Mouse (Mus musculus) midbrain, embryonic 13.5 days (tissue): ENCODE data around the gene Dusp1. TPM values are rescaled to one million over a fixed set of nuclear protein-coding genes. Genes with fewer than 3 reads are reported as not detected.

ENCODE experiments used
- ATAC-seq: fragments of 200-750 bp; cut with Nextera tagmentation; 2 replicates; pipeline ENCODE4 v1.8.0; 2017; ENCODE audit warnings: mild to moderate bottlenecking, moderate TSS enrichment, moderate library complexity
- H3K27ac ChIP-seq: fragments of 300-500 bp; sonication (generic); 2 replicates; pipeline ENCODE4 v1.5.1; 2015; ENCODE audit warnings: inconsistent platforms, mild to moderate bottlenecking, moderate library complexity
- H3K27me3 ChIP-seq: fragments of 300-500 bp; sonication (generic); 2 replicates; pipeline ENCODE4 v1.6.1; 2015; ENCODE audit warnings: mild to moderate bottlenecking, inconsistent platforms
- H3K36me3 ChIP-seq: fragments of 300-500 bp; sonication (generic); 2 replicates; pipeline ENCODE4 v1.6.1; 2015; ENCODE audit warnings: mild to moderate bottlenecking, inconsistent platforms
- H3K4me1 ChIP-seq: fragments of 300-500 bp; sonication (generic); replicated peaks from 2 replicates; pipeline ENCODE4 v1.6.1; 2015; ENCODE audit warnings: inconsistent platforms
- H3K4me2 ChIP-seq: fragments of 300-500 bp; sonication (generic); replicated peaks from 2 replicates; pipeline ENCODE4 v1.6.1; 2015; ENCODE audit warnings: moderate library complexity, mild to moderate bottlenecking, inconsistent platforms
- H3K4me3 ChIP-seq: fragments of 300-500 bp; sonication (generic); replicated peaks from 2 replicates; pipeline ENCODE4 v1.5.1; 2015; ENCODE audit warnings: mild to moderate bottlenecking, inconsistent platforms
- H3K9ac ChIP-seq: fragments of 300-500 bp; sonication (generic); replicated peaks from 2 replicates; pipeline ENCODE4 v1.6.1; 2015; ENCODE audit warnings: mild to moderate bottlenecking, inconsistent platforms
- H3K9me3 ChIP-seq: fragments of 300-500 bp; sonication (generic); 2 replicates; pipeline ENCODE4 v1.6.1; 2016; ENCODE audit warnings: mild to moderate bottlenecking, inconsistent platforms
- WGBS: fragments of 180-500 bp; shearing (Covaris S2); methylation state at CpG from one replicate; pipeline ENCODE4 v1.1.7; 2015; 5-methylcytosine and 5-hydroxymethylcytosine counted together
- polyA plus RNA-seq: library from polyadenylated mRNA; unstranded; fragments of >200 nt; fragmentation: Nextera tagmentation; extraction: Ambion mirVana; gene quantifications from 2 replicates; pipeline ENCODE4 v1.2.1, GENCODE M21; 2015

Dusp1 gene
- 41.3 and 43.8 TPM in 2 replicates for polyA plus RNA-seq

GRCm38 (mm10) chr17:26561651-26562181 is at the start of gene Dusp1:
TSS of gene Dusp1 (minus strand) at chr17:26562128.
- WGBS = under 1% methylated on average over 25 of the region's 25 CpGs
- Histone ChIP-seq H3K9ac (peak within 1 kb of the TSS; percentile 89), H3K27me3 (no peaks in the 10 kb centered on the region), H3K4me1 (peaks cover 39% of the 10 kb centered on the region), H3K4me3 (peak within 1 kb of the TSS; percentile 81), H3K4me2 (peak within 1 kb of the TSS; percentile 75), H3K36me3 (peaks cover 34% of the 10 kb centered on the region), H3K27ac (peak within 1 kb of the TSS; percentile 83), H3K9me3 (no peaks in the 10 kb centered on the region)
- ATAC-seq = peak; percentile 88

- peaks cover 64% of the 10 kb centered on the region for H3K36me3 ChIP-seq
- H3K4me3 ChIP-seq = no peak overlapping the region
- no peaks in the 10 kb centered on the region for H3K9me3 ChIP-seq
- no peaks in the 10 kb centered on the region for H3K27me3 ChIP-seq
- H3K27ac ChIP-seq = no peak overlapping the region
- ATAC-seq = no peak
- H3K9ac ChIP-seq = no peak overlapping the region
- 85% methylated on average over 7 of the region's 7 CpGs for WGBS
- no peaks in the 10 kb centered on the region for H3K4me1 ChIP-seq
- H3K4me2 ChIP-seq = no peak overlapping the region
Observed at GRCm38 (mm10) chr17:26611328-26611727, 49.4 kb upstream of the Dusp1 start.

DNA sequence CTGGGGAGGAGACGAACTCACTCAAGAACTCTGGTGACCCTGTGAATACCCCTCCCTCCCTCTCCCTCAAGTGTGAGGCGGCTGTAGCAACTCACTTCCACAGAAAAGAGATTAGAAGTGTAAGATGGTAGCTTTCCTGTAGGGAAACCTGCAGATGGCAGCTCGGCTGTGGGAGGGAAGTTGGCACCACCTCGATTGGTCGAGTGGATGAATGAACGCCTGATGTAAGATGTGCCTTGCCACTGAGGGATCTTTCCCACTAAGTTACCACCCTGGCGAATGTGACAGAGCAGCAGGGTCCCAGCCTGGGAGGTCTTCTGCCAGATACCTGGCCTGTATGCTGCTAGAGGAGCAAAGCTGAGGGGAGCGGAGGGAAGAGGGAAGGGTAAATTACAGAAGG is 47.9 kb upstream of the Dusp1 start:
- Histone ChIP-seq H3K27me3 (no peaks in the 10 kb centered on the region), H3K4me3 (no peak overlapping the region), H3K9me3 (no peaks in the 10 kb centered on the region), H3K36me3 (peaks cover 53% of the 10 kb centered on the region), H3K27ac (no peak overlapping the region), H3K4me1 (no peaks in the 10 kb centered on the region), H3K9ac (no peak overlapping the region), H3K4me2 (no peak overlapping the region)
- ATAC-seq = no peak
- WGBS = 85% methylated on average over 8 of the region's 8 CpGs

DNA sequence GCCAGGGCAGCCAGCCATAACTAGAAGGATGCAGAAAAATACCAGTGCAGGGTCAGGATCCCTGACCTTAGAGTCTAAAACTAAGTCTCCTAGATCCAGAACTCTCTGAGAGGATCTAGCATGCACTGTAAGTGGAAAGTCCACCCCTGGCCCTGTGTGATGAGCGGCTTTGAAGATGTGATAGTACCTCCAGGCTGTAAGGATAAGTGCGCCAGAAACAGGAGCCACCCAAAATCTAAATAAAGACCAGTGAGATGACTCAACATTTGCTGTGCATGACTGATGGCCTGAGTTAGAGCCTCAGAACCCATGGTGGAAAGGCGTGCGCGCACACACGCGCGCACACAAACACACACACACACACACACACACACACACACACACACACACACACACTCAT is 46.9 kb upstream of the Dusp1 start:
- Histone ChIP-seq H3K27me3 (no peaks in the 10 kb centered on the region), H3K9ac (no peak overlapping the region), H3K4me2 (no peak overlapping the region), H3K36me3 (peaks cover 44% of the 10 kb centered on the region), H3K9me3 (no peaks in the 10 kb centered on the region), H3K4me3 (no peak overlapping the region), H3K27ac (no peak overlapping the region), H3K4me1 (no peaks in the 10 kb centered on the region)
- 97% methylated on average over 7 of the region's 8 CpGs for WGBS
- no peak for ATAC-seq

DNA sequence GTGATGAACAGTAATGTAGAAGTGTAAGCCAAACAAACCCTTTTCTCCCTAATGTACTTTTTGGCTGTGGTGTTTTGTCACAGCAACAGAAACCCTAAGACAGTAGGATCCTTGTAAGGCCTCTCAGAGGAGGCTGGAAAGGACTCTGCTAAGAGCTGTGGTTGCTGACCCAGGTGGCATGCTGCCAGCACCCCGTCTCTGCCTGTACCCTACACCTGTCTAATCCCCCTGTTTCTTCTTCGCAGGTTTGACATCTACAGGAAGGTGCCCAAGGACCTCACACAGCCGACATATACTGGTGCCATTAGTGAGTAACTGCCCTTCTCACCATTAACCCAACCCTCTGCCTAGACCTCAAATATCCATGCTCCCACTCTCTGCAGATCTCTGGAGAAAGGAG is 46.4 kb upstream of the Dusp1 start:
- WGBS = 97% methylated on average over 3 of the region's 3 CpGs
- no peak overlapping the region for H3K9ac ChIP-seq
- no peak for ATAC-seq

DNA sequence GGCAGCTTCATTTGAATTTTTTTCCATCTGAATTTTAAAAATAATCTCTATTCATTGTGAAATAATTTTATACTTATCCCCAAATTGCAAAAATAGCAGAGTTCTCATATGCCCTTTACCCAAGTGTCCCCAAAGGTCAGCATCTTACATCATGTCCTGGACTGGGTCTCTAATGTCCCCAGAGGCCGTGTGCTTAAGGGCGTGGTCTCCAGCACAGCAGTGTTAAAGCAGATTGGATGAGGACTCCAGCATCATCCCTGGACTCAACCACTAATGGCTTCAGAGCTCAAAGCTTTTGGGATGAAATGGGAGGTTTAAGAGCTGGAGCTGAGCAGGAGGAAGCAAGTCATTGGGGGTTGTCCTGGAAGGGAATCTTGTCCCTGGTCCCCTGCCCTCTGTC is 44.6 kb upstream of the Dusp1 start:
- peaks cover 22% of the 10 kb centered on the region for H3K4me1 ChIP-seq
- no peak overlapping the region for H3K27ac ChIP-seq
- H3K9me3 ChIP-seq = no peaks in the 10 kb centered on the region
- H3K4me2 ChIP-seq = no peak overlapping the region
- H3K9ac ChIP-seq = no peak overlapping the region
- H3K36me3 ChIP-seq = peaks cover 31% of the 10 kb centered on the region
- no peak overlapping the region for H3K4me3 ChIP-seq
- ATAC-seq = no peak
- 90% methylated on average over 2 of the region's 2 CpGs for WGBS
- no peaks in the 10 kb centered on the region for H3K27me3 ChIP-seq

More for the DNA sequence above, 46.4 kb upstream of the Dusp1 start:
- Histone ChIP-seq H3K27ac (no peak overlapping the region), H3K27me3 (no peaks in the 10 kb centered on the region), H3K9me3 (no peaks in the 10 kb centered on the region), H3K4me2 (no peak overlapping the region), H3K36me3 (peaks cover 39% of the 10 kb centered on the region), H3K4me1 (peaks cover 4% of the 10 kb centered on the region), H3K4me3 (no peak overlapping the region)

GRCm38 (mm10) chr17:26605636-26606035 is 43.7 kb upstream of the Dusp1 start:
- no peak for ATAC-seq
- Histone ChIP-seq H3K4me1 (peaks cover 23% of the 10 kb centered on the region), H3K4me3 (no peak overlapping the region), H3K9me3 (no peaks in the 10 kb centered on the region), H3K36me3 (peaks cover 23% of the 10 kb centered on the region), H3K9ac (no peak overlapping the region), H3K4me2 (no peak overlapping the region), H3K27ac (no peak overlapping the region), H3K27me3 (no peaks in the 10 kb centered on the region)
- 94% methylated on average over 4 of the region's 4 CpGs for WGBS

GRCm38 (mm10) chr17:26603311-26603710 is 41.4 kb upstream of the Dusp1 start:
- peaks cover under 1% of the 10 kb centered on the region for H3K36me3 ChIP-seq
- H3K27ac ChIP-seq = peak overlapping the region; percentile 61; the same call in 1 of the 2 replicates
- H3K4me2 ChIP-seq = no peak overlapping the region
- 77% methylated on average over 8 of the region's 8 CpGs for WGBS
- no peak overlapping the region for H3K9ac ChIP-seq
- H3K4me1 ChIP-seq = peaks cover 30% of the 10 kb centered on the region
- no peak overlapping the region for H3K4me3 ChIP-seq
- no peaks in the 10 kb centered on the region for H3K9me3 ChIP-seq
- no peaks in the 10 kb centered on the region for H3K27me3 ChIP-seq
- no peak for ATAC-seq

- no peaks in the 10 kb centered on the region for H3K9me3 ChIP-seq
- no peaks in the 10 kb centered on the region for H3K27me3 ChIP-seq
- no peak overlapping the region for H3K4me3 ChIP-seq
- 77% methylated on average over 12 of the region's 12 CpGs for WGBS
- H3K4me2 ChIP-seq = no peak overlapping the region
- no peak for ATAC-seq
- 0 out of 2 replicates have a peak overlapping the region, but pooled peaks have one; percentile 21 for H3K9ac ChIP-seq
- H3K36me3 ChIP-seq = no peaks in the 10 kb centered on the region; the same call in 1 of the 2 replicates
- peaks cover 30% of the 10 kb centered on the region for H3K4me1 ChIP-seq
- peak overlapping the region; percentile 61 for H3K27ac ChIP-seq
Observed at GRCm38 (mm10) chr17:26602371-26602885, 40.5 kb upstream of the Dusp1 start.

GRCm38 (mm10) chr17:26601926-26602325 is 40.0 kb upstream of the Dusp1 start:
- peak overlapping the region; percentile 61 for H3K27ac ChIP-seq

GRCm38 (mm10) chr17:26601514-26601913 is 39.6 kb upstream of the Dusp1 start:
- H3K27ac ChIP-seq = peak overlapping the region; percentile 7; the same call in 1 of the 2 replicates
- no peak for ATAC-seq

More at GRCm38 (mm10) chr17:26601926-26602325, 40.0 kb upstream of the Dusp1 start:
- H3K36me3 ChIP-seq = no peaks in the 10 kb centered on the region; the same call in 1 of the 2 replicates
- H3K27me3 ChIP-seq = no peaks in the 10 kb centered on the region
- 59% methylated on average over 6 of the region's 6 CpGs for WGBS
- H3K9ac ChIP-seq = 0 out of 2 replicates have a peak overlapping the region, but pooled peaks have one; percentile 21
- no peak overlapping the region for H3K4me3 ChIP-seq
- no peaks in the 10 kb centered on the region for H3K9me3 ChIP-seq
- no peak overlapping the region for H3K4me2 ChIP-seq
- ATAC-seq = no peak
- H3K4me1 ChIP-seq = peaks cover 30% of the 10 kb centered on the region

DNA sequence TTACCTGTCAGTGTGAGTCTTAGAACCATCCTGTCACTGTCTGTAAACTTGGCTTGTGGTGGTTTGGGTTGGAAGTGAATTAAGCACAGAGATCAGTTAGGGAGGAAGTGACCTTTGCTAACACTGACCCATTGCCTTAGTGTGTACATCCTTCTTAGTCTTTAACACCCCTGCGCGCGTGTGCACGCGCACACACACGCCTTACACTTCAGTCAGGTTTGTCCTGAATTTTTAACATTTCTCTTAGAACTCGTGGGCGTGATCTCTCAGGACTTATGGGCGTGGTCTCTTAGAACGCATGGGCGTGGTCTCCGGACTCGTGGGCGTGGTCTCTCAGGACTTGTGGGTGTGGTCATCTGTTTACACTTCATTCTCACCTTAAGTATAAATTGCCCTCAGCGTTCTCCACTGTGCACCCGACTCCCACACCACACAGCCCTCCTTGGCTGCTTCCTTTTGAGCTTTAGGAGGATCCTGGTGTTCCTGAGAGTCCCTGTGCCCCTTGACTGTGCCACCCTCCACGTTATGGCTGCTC is 39.1 kb upstream of the Dusp1 start:
- WGBS = 74% methylated on average over 17 of the region's 17 CpGs
- no peaks in the 10 kb centered on the region for H3K9me3 ChIP-seq
- H3K4me1 ChIP-seq = peaks cover 37% of the 10 kb centered on the region
- no peaks in the 10 kb centered on the region; the same call in 1 of the 2 replicates for H3K36me3 ChIP-seq
- no peak overlapping the region for H3K4me2 ChIP-seq
- no peak overlapping the region for H3K27ac ChIP-seq
- no peaks in the 10 kb centered on the region for H3K27me3 ChIP-seq
- no peak for ATAC-seq
- H3K9ac ChIP-seq = no peak overlapping the region
- no peak overlapping the region for H3K4me3 ChIP-seq

More at GRCm38 (mm10) chr17:26601514-26601913, 39.6 kb upstream of the Dusp1 start:
- H3K36me3 ChIP-seq = no peaks in the 10 kb centered on the region; the same call in 1 of the 2 replicates
- no peak overlapping the region for H3K4me3 ChIP-seq
- no peak overlapping the region for H3K9ac ChIP-seq
- WGBS = 78% methylated on average over 6 of the region's 6 CpGs
- H3K4me1 ChIP-seq = peaks cover 31% of the 10 kb centered on the region
- no peaks in the 10 kb centered on the region for H3K27me3 ChIP-seq
- H3K4me2 ChIP-seq = no peak overlapping the region
- no peaks in the 10 kb centered on the region for H3K9me3 ChIP-seq
